Mouse (Mus musculus) retina, postnatal 7 days (tissue): ENCODE results near the gene Inpp5a.

ENCODE experiments used
- DNase-seq: peaks from one replicate; pipeline ENCODE4 v3.0.0-alpha.2; 2012; ENCODE audit warnings: low read depth, low spot score

Gene Inpp5a

GRCm38 (mm10) chr7:139388670-139389212 is at the start of gene Inpp5a:
Inpp5a (plus strand) TSS chr7:139389109.
- DNase-seq: peak; percentile 98

GRCm38 (mm10) chr7:139339184-139339583 is 49.7 kb upstream of the Inpp5a start:
- DNase-seq: no peak

GRCm38 (mm10) chr7:139341020-139341660 is 47.8 kb upstream of the Inpp5a start:
- no peak for DNase-seq

- no peak for DNase-seq
These were observed 46.1 kb upstream of the Inpp5a start for GRCm38 (mm10) chr7:139342809-139343208.

GRCm38 (mm10) chr7:139347051-139347450 is 41.9 kb upstream of the Inpp5a start:
- DNase-seq: no peak

GRCm38 (mm10) chr7:139350606-139351005 is 38.3 kb upstream of the Inpp5a start:
- no peak for DNase-seq

- DNase-seq: no peak
These were observed 34.4 kb upstream of the Inpp5a start for GRCm38 (mm10) chr7:139354370-139355139.

GRCm38 (mm10) chr7:139357043-139357442 is 31.9 kb upstream of the Inpp5a start:
- DNase-seq: no peak

- DNase-seq: no peak
These were observed 29.0 kb upstream of the Inpp5a start for GRCm38 (mm10) chr7:139359906-139360305.

GRCm38 (mm10) chr7:139360890-139361559 is 27.9 kb upstream of the Inpp5a start:
- DNase-seq: no peak

GRCm38 (mm10) chr7:139361799-139362198 is 27.1 kb upstream of the Inpp5a start:
- no peak for DNase-seq

- no peak for DNase-seq
These were observed 26.4 kb upstream of the Inpp5a start for GRCm38 (mm10) chr7:139362514-139362913.

- DNase-seq: no peak
These were observed 25.5 kb upstream of the Inpp5a start for GRCm38 (mm10) chr7:139363281-139364004.

GRCm38 (mm10) chr7:139364005-139364557 is 24.8 kb upstream of the Inpp5a start:
- DNase-seq: peak; percentile 9

- no peak for DNase-seq
These were observed 23.7 kb upstream of the Inpp5a start for GRCm38 (mm10) chr7:139364936-139365830.

GRCm38 (mm10) chr7:139366131-139366530 is 22.8 kb upstream of the Inpp5a start:
- no peak for DNase-seq

- DNase-seq: no peak
These were observed 22.4 kb upstream of the Inpp5a start for GRCm38 (mm10) chr7:139366549-139366948.

- DNase-seq: no peak
These were observed 20.7 kb upstream of the Inpp5a start for GRCm38 (mm10) chr7:139368218-139368617.

GRCm38 (mm10) chr7:139368722-139369380 is 20.1 kb upstream of the Inpp5a start:
- no peak for DNase-seq
